Mouse (Mus musculus) T-cell, adult 66 days (primary cell): ENCODE results near the gene Gm21541. TPM values are rescaled to one million over a fixed set of nuclear protein-coding genes. Genes with fewer than 3 reads are reported as not detected.

Experiments used
- total RNA-seq, 2 experiments: library from RNA; stranded (reverse); gene quantifications; 3 replicates in 1 of 2; 4 replicates in 1 of 2; pipeline ENCODE4 v1.2.4; 2023

Gene Gm21541
- not detected for total RNA-seq

DNA sequence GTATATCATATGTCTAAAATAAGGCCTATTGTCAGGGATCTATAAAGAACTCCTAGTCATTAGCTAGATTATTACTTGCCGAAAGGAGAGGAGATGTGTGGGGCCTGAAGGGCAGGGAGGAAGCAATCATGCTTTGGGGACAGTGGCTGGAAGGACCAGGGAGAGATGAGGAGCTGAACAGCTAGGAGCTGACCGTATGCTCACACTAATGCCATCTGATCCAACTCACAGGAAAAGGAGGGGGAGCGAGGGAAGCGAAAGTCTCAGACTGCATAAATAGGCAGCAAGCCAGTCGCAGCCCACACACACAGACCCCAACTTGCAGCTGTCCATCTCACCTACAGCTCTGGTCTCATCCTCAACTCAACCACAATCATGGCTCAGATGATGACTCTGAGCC lies at the start of gene Gm21541:
TSS of gene Gm21541 (plus strand) at position 301 of the 400 bp plus-strand sequence.

DNA sequence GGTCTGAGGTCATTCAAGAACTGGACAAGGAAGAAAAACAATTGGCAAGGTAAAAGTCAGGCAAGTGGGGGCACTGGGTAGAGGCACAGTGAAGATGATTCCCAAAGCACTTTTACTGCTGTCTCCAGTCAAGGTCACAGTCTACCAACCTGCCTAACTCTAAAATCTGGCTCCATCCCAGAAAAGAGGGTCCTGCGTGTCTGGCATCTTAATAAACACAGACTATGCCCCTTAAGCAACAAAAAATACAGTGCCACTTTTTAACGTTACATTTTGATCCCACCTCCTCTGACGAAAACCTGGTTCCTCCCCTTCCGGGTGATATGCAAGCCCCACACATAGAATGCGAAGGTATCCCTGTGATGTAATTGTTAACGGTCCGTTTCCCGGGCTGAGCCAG lies 37.9 kb downstream of the Gm21541 start, which contains the start of gene Gm20878:
TSS of gene Gm20878 (plus strand) at position 301 of the 400 bp plus-strand sequence.

Other genes with a start within 250 kb of the Gm21541 start
- gene Cntfr, start 206.5 kb upstream of the Gm21541 start, total RNA-seq: not detected
- 10 to 100 TPM; 19.6 to 21.7 TPM for gene Il11ra1, start 203.6 kb upstream of the Gm21541 start, total RNA-seq
- 10 to 100 TPM; 29.6 to 37.3 TPM for gene Rpp25l, start 190.1 kb upstream of the Gm21541 start, total RNA-seq
- 10 to 100 TPM; 52.7 to 58.8 TPM for gene Dctn3, start 180.4 kb upstream of the Gm21541 start, total RNA-seq
- under 1 TPM in 1 of 2 experiments, not detected in 1; 0.44 TPM for gene Arid3c, start 172.5 kb upstream of the Gm21541 start, total RNA-seq
- 10 to 100 TPM; 57.6 to 57.9 TPM for gene Galt, start 148.4 kb upstream of the Gm21541 start, total RNA-seq
- 10 to 100 TPM; 23.2 to 24.9 TPM for gene Sigmar1, start 147.5 kb upstream of the Gm21541 start, total RNA-seq
- gene Ccl27a, start 129.4 kb upstream of the Gm21541 start, total RNA-seq: 10 to 100 TPM in 1 of 2 experiments, 1 to 10 TPM in 1; 9.0 to 12.4 TPM
- gene Gm20878, start 38.0 kb downstream of the Gm21541 start, total RNA-seq: 1 to 10 TPM; 3.6 to 5.7 TPM
- not detected for gene Fam205a4, start 62.4 kb downstream of the Gm21541 start, total RNA-seq
- gene Gm21093, start 131.1 kb downstream of the Gm21541 start, total RNA-seq: not detected
- not detected for gene Gm3893, start 187.6 kb downstream of the Gm21541 start, total RNA-seq
- gene Gm13304, start 211.2 kb downstream of the Gm21541 start, total RNA-seq: not detected
- not detected for gene Gm13306, start 249.8 kb downstream of the Gm21541 start, total RNA-seq